Mouse (Mus musculus) liver, adult 2 months (tissue): Measurements from ENCODE around the gene Ndufa11. TPM values are rescaled to one million over a fixed set of nuclear protein-coding genes. Genes with fewer than 3 reads are reported as not detected.
A peak's percentile ranks its signal among the peaks of the same experiment; 100 is the strongest.

Source experiments
- DNase-seq: peaks from one replicate; pipeline ENCODE4 v3.0.0-alpha.2; 2011; ENCODE audit warnings: low read depth, low spot score; ENCODE audit errors: extremely low read depth
- H3K27ac ChIP-seq: fragments of 200-500 bp; replicated peaks from 2 replicates; pipeline ENCODE4 v1.5.1; 2012; ENCODE audit warnings: low read depth, mild to moderate bottlenecking, control low read depth, inconsistent platforms, low read length; ENCODE audit not compliant: insufficient read depth
- H3K27me3 ChIP-seq: fragments of 200-500 bp; 2 replicates; pipeline ENCODE4 v1.6.1; 2012; ENCODE audit warnings: mild to moderate bottlenecking, moderate library complexity, low read length, inconsistent platforms; ENCODE audit not compliant: control insufficient read depth, insufficient read depth
- H3K36me3 ChIP-seq: fragments of 200-500 bp; 2 replicates; pipeline ENCODE4 v1.6.1; 2012; ENCODE audit warnings: low read length, inconsistent platforms; ENCODE audit not compliant: control insufficient read depth, insufficient read depth
- H3K4me1 ChIP-seq: fragments of 200-500 bp; 2 replicates; pipeline ENCODE4 v1.6.1; 2011; ENCODE audit warnings: low read length; ENCODE audit not compliant: control insufficient read depth, insufficient read depth
- H3K4me3 ChIP-seq: fragments of 200-500 bp; 2 replicates; pipeline ENCODE4 v1.5.1; 2011; ENCODE audit warnings: low read depth, mild to moderate bottlenecking, control low read depth, low read length, moderate library complexity; ENCODE audit not compliant: insufficient read depth
- H3K79me2 ChIP-seq: fragments of 200-500 bp; 2 replicates; pipeline ENCODE4 v1.6.1; 2012; ENCODE audit warnings: inconsistent platforms, mild to moderate bottlenecking, low read length, moderate library complexity; ENCODE audit not compliant: control insufficient read depth, insufficient read depth
- H3K9ac ChIP-seq: fragments of 200-500 bp; 2 replicates; pipeline ENCODE4 v1.6.1; 2012; ENCODE audit warnings: low read depth, mild to moderate bottlenecking, control low read depth, inconsistent platforms, low read length
- CTCF ChIP-seq: fragments of 200-500 bp; IDR thresholded peaks from 2 replicates; pipeline ENCODE4 v1.5.1; 2011; ENCODE audit warnings: low read depth, low read length, control low read depth
- POLR2A ChIP-seq: fragments of 200-500 bp; IDR thresholded peaks from 2 replicates; pipeline ENCODE4 v1.6.1; 2011; ENCODE audit warnings: low read length, control low read depth; ENCODE audit not compliant: insufficient read depth; ENCODE audit errors: extremely low read depth
- WGBS: fragments of 180-500 bp; shearing (Covaris S2); methylation state at CpG from one replicate; pipeline ENCODE4 v1.1.7; 2018; 5-methylcytosine and 5-hydroxymethylcytosine counted together
- polyA plus RNA-seq: library from polyadenylated mRNA; depleted of rRNA; stranded (reverse); fragments of >200 nt; gene quantifications from 2 replicates; pipeline ENCODE4 v1.2.3, GENCODE M21; 2012
- total RNA-seq: library from RNA; depleted of rRNA; stranded (reverse); fragments of >200 nt; gene quantifications from 2 replicates; pipeline ENCODE4 v1.2.3, GENCODE M21; 2014

Gene Ndufa11
- total and polyA plus RNA-seq, 2 experiments = 110 to 462 TPM

DNA sequence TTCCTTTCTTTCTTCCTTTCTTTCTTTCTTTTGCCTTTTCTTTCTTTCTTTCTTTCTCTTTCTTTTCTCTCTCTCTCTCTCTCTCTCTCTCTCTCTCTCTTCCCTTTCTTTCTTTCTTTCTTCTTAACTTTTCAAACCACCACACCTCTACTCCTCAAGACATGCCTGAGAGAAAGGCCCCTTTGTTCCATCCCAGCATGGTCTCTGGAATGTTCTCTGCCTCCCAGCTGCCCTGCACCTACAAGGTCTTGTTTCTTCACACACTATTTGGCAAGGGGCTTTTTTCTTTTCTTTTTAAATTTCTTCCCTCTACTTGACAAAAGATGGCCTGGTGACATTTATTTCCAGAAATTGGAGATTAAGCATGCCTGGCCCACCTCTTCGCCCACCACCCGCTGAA is 12.1 kb downstream of the Ndufa11 start:
- no peaks in the 10 kb centered on the region for H3K36me3 ChIP-seq
- no peak for DNase-seq
- no peak for TF ChIP-seq POLR2A
- TF ChIP-seq CTCF = no peak
- no peak overlapping the region for H3K27ac ChIP-seq
- H3K79me2 ChIP-seq = no peaks in the 10 kb centered on the region
- WGBS = 70% methylated on average over 2 of the region's 2 CpGs
- no peaks in the 10 kb centered on the region for H3K4me1 ChIP-seq
- H3K9ac ChIP-seq = no peak overlapping the region
- no peak overlapping the region for H3K4me3 ChIP-seq
- H3K27me3 ChIP-seq = peaks cover 3% of the 10 kb centered on the region; the same call in 1 of the 2 replicates

DNA sequence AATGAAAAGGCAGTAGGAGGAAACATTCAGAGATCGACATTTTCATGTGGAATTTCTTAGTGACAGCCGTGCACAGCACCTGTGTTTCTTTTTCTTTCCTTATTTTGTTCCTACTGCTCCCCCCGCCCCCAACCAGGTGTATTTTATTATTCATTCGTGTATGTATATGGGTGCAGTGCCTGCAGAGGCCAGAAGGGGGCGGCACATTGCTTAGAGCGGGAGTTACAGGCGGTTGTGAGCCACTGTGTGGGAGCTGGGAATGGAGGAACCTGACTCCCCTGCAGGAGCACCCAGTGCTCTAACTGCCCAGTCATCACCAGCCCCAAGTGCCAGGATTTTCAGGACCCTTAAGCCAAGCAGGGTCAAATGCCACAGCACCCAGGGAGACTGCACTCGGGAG is 19.0 kb downstream of the Ndufa11 start:
- H3K27me3 ChIP-seq = no peaks in the 10 kb centered on the region
- WGBS = 42% methylated on average over 8 of the region's 8 CpGs
- TF ChIP-seq POLR2A (no peak), CTCF (peak; percentile 52)

DNA sequence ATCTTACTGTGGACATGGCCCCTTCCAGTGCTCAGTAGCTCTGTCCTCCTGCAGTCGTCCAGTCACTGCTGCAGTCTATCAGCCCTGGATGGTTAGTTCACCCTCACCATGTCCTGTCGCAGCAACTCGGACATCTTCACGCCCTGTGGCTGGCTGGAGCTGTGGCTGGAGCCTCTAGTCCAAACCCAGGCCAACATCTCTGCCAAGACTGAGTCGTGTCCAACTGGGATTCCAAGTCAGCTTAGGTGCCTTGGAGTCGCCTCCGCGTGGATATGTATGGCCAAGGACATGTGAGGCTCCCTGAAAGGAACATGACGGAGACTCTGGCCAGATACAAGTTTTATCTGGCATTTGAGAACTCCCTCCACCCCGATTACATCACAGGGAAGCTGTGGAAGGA is 20.7 kb downstream of the Ndufa11 start:
- Histone ChIP-seq H3K27ac (no peak overlapping the region), H3K79me2 (no peaks in the 10 kb centered on the region), H3K4me1 (no peaks in the 10 kb centered on the region), H3K36me3 (no peaks in the 10 kb centered on the region), H3K27me3 (no peaks in the 10 kb centered on the region), H3K9ac (no peak overlapping the region), H3K4me3 (no peak overlapping the region)
- 75% methylated on average over 10 of the region's 10 CpGs for WGBS
- no peak for TF ChIP-seq CTCF
- TF ChIP-seq POLR2A = no peak
- DNase-seq = no peak

More for the DNA sequence above, 19.0 kb downstream of the Ndufa11 start:
- Histone ChIP-seq H3K27ac (no peak overlapping the region), H3K4me1 (no peaks in the 10 kb centered on the region), H3K79me2 (no peaks in the 10 kb centered on the region), H3K36me3 (no peaks in the 10 kb centered on the region), H3K4me3 (no peak overlapping the region), H3K9ac (no peak overlapping the region)
- DNase-seq = no peak

DNA sequence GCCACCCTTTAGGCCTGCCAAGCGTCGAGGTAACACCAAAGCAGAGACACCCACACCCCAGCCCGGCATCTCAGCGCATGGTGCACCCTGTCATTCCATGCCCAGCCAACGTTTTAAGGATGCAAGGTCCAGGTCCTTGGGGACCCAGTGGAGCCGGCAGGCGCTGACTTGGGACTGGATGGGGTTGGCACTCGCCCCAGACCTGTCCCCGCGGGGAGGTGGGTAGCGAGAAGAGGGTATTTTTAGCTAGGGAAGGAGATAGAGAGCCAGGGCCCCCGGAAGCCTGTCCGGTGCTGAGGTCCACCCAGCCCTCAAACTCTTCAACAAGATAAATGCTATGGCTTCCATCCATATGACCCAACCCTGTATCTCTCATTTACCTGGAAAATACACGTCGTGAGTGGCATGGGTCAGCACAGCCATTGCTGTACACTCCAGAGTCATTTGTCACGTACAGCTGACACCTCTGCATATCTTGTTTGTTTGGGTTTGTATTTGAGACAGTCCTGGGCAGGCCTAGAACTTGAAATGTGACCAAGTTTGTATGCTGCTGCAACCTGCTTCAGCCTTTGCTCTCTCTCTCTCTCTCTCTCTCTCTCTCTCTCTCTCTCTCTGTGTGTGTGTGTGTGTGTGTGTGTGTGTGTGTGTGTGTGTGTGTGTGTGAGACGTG is 22.7 kb downstream of the Ndufa11 start:
- whole genome bisulfite sequencing = 77% methylated on average over 17 of the region's 17 CpGs
- no peaks in the 10 kb centered on the region for H3K36me3 ChIP-seq
- H3K27ac ChIP-seq = no peak overlapping the region
- no peaks in the 10 kb centered on the region for H3K27me3 ChIP-seq
- TF ChIP-seq POLR2A (no peak), CTCF (no peak)
- H3K79me2 ChIP-seq = no peaks in the 10 kb centered on the region
- H3K9ac ChIP-seq = no peak overlapping the region
- H3K4me3 ChIP-seq = no peak overlapping the region
- no peaks in the 10 kb centered on the region for H3K4me1 ChIP-seq
- no peak for DNase-seq

DNA sequence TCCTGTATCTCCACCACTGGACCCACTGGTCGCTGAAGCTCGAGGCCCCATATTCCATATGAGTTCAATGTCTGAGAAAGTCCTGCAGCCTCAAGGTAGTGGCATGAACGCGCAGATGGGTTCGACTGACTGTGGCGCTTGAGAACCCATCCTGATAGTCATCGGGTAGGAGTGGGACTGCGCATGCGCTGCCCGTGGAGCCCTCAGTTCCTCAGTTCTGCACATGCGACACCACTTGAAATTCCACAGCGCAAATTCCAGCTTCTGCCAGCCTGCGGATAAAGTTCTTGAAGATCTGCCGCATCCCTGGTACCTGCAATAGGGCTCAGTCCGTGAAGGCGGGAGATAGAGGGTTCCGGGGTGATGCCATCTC is 23.2 kb downstream of the Ndufa11 start:
- H3K9ac ChIP-seq = no peak overlapping the region
- no peaks in the 10 kb centered on the region for H3K4me1 ChIP-seq
- H3K36me3 ChIP-seq = no peaks in the 10 kb centered on the region
- no peaks in the 10 kb centered on the region for H3K27me3 ChIP-seq
- H3K79me2 ChIP-seq = no peaks in the 10 kb centered on the region
- WGBS = 81% methylated on average over 17 of the region's 17 CpGs
- H3K4me3 ChIP-seq = no peak overlapping the region
- no peak for DNase-seq
- no peak overlapping the region for H3K27ac ChIP-seq
- TF ChIP-seq CTCF (no peak), POLR2A (no peak)

DNA sequence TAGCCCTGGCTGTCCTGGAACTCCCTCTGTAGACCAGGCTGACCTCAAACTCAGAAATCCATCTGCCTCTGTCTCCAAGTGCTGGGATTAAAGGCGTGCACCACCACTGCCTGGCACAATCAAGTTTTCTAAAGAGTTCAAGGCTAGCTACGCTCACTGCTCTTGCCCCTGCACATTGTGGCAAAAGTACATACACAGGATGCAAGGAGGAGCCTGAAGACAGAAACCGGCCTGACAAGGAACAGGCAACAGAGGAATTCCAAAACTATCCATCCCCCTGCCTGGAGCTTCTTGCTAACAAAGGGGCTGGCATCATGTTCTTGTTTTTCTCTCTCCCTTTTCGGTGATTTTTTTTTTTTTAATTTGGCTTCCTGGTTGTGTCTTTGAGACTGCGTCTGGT is 26.6 kb downstream of the Ndufa11 start:
- no peak overlapping the region for H3K9ac ChIP-seq
- no peaks in the 10 kb centered on the region for H3K79me2 ChIP-seq
- H3K36me3 ChIP-seq = no peaks in the 10 kb centered on the region
- H3K4me1 ChIP-seq = no peaks in the 10 kb centered on the region
- DNase-seq = no peak
- WGBS = 52% methylated on average over 5 of the region's 5 CpGs
- no peak overlapping the region for H3K4me3 ChIP-seq
- no peak overlapping the region for H3K27ac ChIP-seq
- TF ChIP-seq CTCF (no peak), POLR2A (no peak)
- H3K27me3 ChIP-seq = no peaks in the 10 kb centered on the region
